Mouse (Mus musculus) hindbrain, embryonic 14.5 days (tissue): ENCODE data around the gene Dyrk3. TPM values are rescaled to one million over a fixed set of nuclear protein-coding genes. Genes with fewer than 3 reads are reported as not detected.
A peak's percentile ranks its signal among the peaks of the same experiment; 100 is the strongest.
"Not testable (repeated sequence)": the region's sequence is repeated elsewhere in the genome, so short reads cannot be mapped to it uniquely, and the experiment has no call there.

Experiments used
- ATAC-seq: fragments of 200-750 bp; cut with Nextera tagmentation; 2 replicates; pipeline ENCODE4 v1.8.0; 2017; ENCODE audit warnings: moderate number of reproducible peaks, mild to moderate bottlenecking, moderate TSS enrichment, moderate library complexity; ENCODE audit not compliant: low FRiP score
- DNase-seq: peaks from one replicate; pipeline ENCODE4 v3.0.0-alpha.2; 2015; ENCODE audit warnings: low spot score
- H3K27ac ChIP-seq: fragments of 300-500 bp; sonication (generic); 2 replicates; pipeline ENCODE4 v1.5.1; 2014; ENCODE audit warnings: mild to moderate bottlenecking, moderate library complexity
- H3K27me3 ChIP-seq: fragments of 300-500 bp; sonication (generic); 2 replicates; pipeline ENCODE4 v1.6.1; 2014; ENCODE audit warnings: mild to moderate bottlenecking, low read length, mixed read lengths; ENCODE audit not compliant: control insufficient read depth, insufficient read depth
- H3K36me3 ChIP-seq: fragments of 300-500 bp; sonication (generic); replicated peaks from 2 replicates; pipeline ENCODE4 v1.6.1; 2014; ENCODE audit not compliant: control insufficient read depth, insufficient read depth
- H3K4me1 ChIP-seq: fragments of 300-500 bp; sonication (generic); replicated peaks from 2 replicates; pipeline ENCODE4 v1.6.1; 2014; ENCODE audit warnings: antibody characterized with exemption, low read length, mixed read lengths; ENCODE audit not compliant: control insufficient read depth, insufficient read depth
- H3K4me2 ChIP-seq: fragments of 300-500 bp; sonication (generic); replicated peaks from 2 replicates; pipeline ENCODE4 v1.6.1; 2014; ENCODE audit warnings: mild to moderate bottlenecking, moderate library complexity
- H3K4me3 ChIP-seq: fragments of 300-500 bp; sonication (generic); replicated peaks from 2 replicates; pipeline ENCODE4 v1.5.1; 2014; ENCODE audit warnings: mild to moderate bottlenecking, low read length
- H3K9ac ChIP-seq: fragments of 300-500 bp; sonication (generic); 2 replicates; pipeline ENCODE4 v1.6.1; 2014
- H3K9me3 ChIP-seq: fragments of 300-500 bp; sonication (generic); 2 replicates; pipeline ENCODE4 v1.6.1; 2016; ENCODE audit warnings: low read length; ENCODE audit not compliant: control insufficient read depth
- WGBS: fragments of 180-500 bp; shearing (Covaris S2); extraction: QIAGEN DNeasy Blood & Tissue Kit; methylation state at CpG from one replicate; pipeline ENCODE4 v1.1.7; 2014; 5-methylcytosine and 5-hydroxymethylcytosine counted together
- polyA plus RNA-seq: library from polyadenylated mRNA; unstranded; fragments of >200 nt; fragmentation: Nextera tagmentation; extraction: Ambion mirVana; gene quantifications from 2 replicates; pipeline ENCODE4 v1.2.1, GENCODE M21; 2014

Gene Dyrk3
- polyA plus RNA-seq, 1 experiment from 2014 or later, result 14.8 TPM

DNA sequence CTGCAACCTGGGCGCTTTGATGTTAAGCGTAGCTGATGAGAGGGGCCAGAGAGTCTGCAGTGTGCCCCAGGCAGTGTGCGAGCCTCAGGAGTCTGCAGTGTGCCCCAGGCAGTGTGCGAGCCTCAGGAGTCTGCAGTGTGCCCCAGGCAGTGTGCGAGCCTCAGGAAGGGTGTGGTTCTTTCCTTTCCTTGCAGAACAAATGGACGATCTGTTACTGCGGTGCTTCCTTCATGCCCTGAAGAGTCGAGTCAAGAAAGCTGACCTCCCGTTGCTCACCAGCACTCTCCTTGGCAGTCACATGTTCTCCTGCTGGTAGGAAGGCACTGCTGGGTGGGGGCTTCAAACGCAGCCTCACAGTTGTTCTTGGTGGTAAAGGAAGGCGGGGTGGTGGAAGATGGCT is 23.0 kb upstream of the Dyrk3 start:
- no peak for DNase-seq
- Histone ChIP-seq H3K9ac (no peak overlapping the region), H3K27ac (no peak overlapping the region), H3K9me3 (no peaks in the 10 kb centered on the region), H3K4me2 (no peak overlapping the region), H3K4me3 (no peak overlapping the region), H3K4me1 (no peaks in the 10 kb centered on the region), H3K36me3 (peaks cover 67% of the 10 kb centered on the region), H3K27me3 (no peaks in the 10 kb centered on the region)
- no peak for ATAC-seq
- WGBS, result 89% methylated on average over 11 of the region's 11 CpGs

DNA sequence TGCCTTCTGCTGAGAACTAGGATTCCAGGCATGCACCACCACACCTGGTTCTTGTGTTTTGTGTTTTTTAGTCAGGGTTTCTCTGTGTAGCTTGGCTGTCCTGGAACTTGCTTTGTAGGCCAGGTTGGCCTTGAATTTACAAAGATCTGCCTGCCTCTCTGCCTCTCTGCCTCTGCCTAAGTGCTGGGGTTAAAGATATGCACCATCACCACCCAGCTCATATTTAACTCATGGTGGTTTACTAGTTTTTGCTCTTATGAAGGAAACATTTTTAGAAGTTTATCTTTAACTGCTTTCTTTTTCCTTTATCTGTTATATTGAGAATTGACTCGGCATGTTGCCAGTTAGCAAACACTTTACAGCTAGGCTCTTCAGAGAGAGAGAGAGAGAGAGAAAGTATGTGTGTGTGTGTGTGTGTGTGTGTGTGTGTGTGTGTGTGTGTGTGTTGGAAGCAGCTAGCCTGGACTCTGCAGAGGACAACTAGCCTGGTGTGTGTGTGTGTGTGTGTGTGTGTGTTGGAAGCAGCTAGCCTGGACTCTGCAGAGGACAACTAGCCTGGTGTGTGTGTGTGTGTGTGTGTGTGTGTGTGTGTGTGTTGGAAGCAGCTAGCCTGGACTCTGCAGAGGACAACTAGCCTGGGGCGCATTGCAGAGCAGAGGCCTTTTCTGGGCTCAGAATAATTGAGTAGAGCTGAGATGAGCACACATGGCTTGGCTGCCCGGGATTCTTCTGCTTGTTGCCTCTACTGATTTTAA is 21.6 kb upstream of the Dyrk3 start:
- not testable (repeated sequence) for H3K4me2 ChIP-seq, H3K4me3 ChIP-seq, DNase-seq, H3K27me3 ChIP-seq, H3K9ac ChIP-seq, H3K27ac ChIP-seq, H3K4me1 ChIP-seq, H3K9me3 ChIP-seq, ATAC-seq
- H3K36me3 ChIP-seq, result peaks cover 58% of the 10 kb centered on the region
- 92% methylated on average over 3 of the region's 3 CpGs for WGBS

DNA sequence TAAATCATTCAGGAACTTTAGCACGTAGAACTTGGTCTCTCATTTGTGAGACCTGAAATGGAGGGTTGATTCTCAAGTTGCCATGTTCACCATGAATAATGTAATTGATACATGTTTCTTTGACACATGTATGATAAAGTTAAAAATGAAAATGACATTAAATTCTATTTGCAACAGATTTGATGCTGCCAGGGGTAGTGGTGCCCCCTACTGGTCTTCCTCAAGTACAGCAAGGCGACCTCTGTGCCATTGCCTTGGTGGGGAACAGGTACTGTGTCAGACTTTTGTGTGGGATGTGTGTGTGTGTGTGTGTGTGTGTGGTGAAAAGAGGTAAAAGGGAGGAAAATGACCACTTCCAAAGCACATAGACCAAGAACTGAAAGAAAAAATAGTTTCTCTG is 17.3 kb upstream of the Dyrk3 start:
- H3K4me1 ChIP-seq, result peaks cover 9% of the 10 kb centered on the region
- no peak overlapping the region for H3K9ac ChIP-seq
- ATAC-seq, result no peak
- peaks cover 20% of the 10 kb centered on the region for H3K36me3 ChIP-seq
- no peaks in the 10 kb centered on the region for H3K9me3 ChIP-seq
- no peak overlapping the region for H3K4me3 ChIP-seq
- H3K27ac ChIP-seq, result no peak overlapping the region
- H3K4me2 ChIP-seq, result no peak overlapping the region
- DNase-seq, result peak; percentile 51
- 60% methylated on average over 2 of the region's 2 CpGs for WGBS
- no peaks in the 10 kb centered on the region for H3K27me3 ChIP-seq

DNA sequence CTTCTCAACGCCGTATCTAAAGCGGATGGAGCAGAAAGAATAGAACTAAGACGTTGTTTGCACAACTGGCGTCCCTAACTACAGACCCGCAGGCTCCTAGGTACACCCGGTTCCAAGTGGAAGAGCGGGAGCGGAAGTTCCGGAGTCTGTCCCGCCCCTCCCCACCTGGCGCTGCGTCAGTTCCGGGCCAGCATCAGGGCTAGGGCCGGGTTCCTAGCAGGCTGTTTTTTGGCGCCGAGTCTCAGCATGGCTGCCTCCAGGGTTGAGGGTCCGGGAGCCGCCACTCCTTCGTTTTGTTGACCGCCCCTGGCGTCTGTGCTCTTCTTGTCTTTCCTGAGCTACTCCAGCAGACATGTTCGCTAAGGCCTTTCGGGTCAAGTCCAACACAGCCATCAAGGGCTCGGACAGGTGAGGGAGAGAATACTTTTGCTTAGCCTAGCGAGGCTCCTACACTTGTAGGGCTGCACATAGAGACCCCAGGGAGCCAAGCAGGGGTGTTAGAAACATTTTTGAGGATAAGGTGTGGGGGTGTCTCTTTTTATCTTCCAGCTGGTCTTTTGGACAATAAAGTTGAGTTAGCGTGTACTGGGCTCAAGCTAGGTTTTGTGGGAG is 15.0 kb upstream of the Dyrk3 start, which contains the start of gene Eif2d:
TSS of gene Eif2d (plus strand) at position 164 of the 612 bp plus-strand sequence.
- peak within 1 kb of the TSS; percentile 96 for H3K4me2 ChIP-seq
- no peaks in the 10 kb centered on the region for H3K27me3 ChIP-seq
- H3K36me3 ChIP-seq, result peaks cover 6% of the 10 kb centered on the region
- DNase-seq, result peak; percentile 86
- peak within 1 kb of the TSS; percentile 80 for H3K4me3 ChIP-seq
- peak within 1 kb of the TSS; percentile 81 for H3K9ac ChIP-seq
- peak; percentile 97 for ATAC-seq
- no peaks in the 10 kb centered on the region for H3K9me3 ChIP-seq
- peak within 1 kb of the TSS; percentile 38; the same call in 1 of the 2 replicates for H3K27ac ChIP-seq
- peaks cover 9% of the 10 kb centered on the region for H3K4me1 ChIP-seq
- under 1% methylated on average over 27 of the region's 27 CpGs for WGBS

DNA sequence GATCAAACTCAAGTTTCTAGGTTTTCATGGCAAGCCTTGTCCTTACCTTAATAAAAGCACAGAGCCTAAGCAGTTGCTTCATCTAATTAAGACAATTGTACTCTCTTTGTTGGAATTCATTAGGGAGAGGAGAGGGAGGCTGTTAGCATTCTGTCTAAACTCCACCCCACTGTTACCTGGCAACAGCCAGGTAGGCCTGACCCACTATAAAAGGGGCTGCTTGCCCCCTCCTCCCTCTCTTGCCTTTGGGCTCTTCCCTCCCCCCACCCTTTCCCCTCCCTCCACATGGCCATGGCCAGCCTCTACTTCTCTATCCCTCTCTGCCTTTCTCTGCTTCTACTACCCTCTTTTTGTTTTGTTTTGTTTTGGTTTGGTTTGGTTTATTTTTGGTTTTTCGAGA is 11.4 kb upstream of the Dyrk3 start:
- WGBS, result 88% methylated on average over 1 of the region's 1 CpGs
- no peak for DNase-seq
- no peak overlapping the region for H3K9ac ChIP-seq
- H3K27me3 ChIP-seq, result no peaks in the 10 kb centered on the region
- no peaks in the 10 kb centered on the region for H3K9me3 ChIP-seq
- H3K4me2 ChIP-seq, result no peak overlapping the region
- no peak overlapping the region for H3K27ac ChIP-seq
- no peak overlapping the region for H3K4me3 ChIP-seq
- ATAC-seq, result no peak
- peaks cover 9% of the 10 kb centered on the region for H3K4me1 ChIP-seq
- H3K36me3 ChIP-seq, result no peaks in the 10 kb centered on the region

DNA sequence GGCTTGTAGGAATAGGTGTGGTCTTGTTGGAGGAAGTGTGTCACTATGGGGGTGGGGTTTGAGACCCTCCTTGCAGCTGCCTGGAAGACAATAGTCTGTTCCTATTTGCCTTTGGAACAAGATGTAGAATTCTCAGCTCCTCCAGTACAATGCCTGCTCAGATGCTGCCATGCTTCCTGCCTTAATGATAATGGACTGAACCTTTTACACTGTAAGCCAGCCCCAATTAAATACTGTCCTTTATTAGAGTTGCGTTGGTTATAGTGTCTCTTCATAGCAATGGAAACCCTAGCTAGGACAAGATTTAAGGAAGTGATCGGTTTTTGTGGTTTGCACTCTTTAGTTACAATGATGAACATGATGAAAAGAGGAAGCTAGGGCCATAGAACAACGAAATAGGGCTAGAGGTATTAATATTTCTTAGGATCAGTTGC is 8.1 kb upstream of the Dyrk3 start:
- Histone ChIP-seq H3K4me3 (no peak overlapping the region), H3K9me3 (no peaks in the 10 kb centered on the region), H3K27ac (no peak overlapping the region), H3K27me3 (no peaks in the 10 kb centered on the region), H3K36me3 (no peaks in the 10 kb centered on the region), H3K4me1 (no peaks in the 10 kb centered on the region), H3K4me2 (no peak overlapping the region), H3K9ac (no peak overlapping the region)
- WGBS, result 93% methylated on average over 3 of the region's 3 CpGs
- ATAC-seq (no peak), DNase-seq (no peak)

DNA sequence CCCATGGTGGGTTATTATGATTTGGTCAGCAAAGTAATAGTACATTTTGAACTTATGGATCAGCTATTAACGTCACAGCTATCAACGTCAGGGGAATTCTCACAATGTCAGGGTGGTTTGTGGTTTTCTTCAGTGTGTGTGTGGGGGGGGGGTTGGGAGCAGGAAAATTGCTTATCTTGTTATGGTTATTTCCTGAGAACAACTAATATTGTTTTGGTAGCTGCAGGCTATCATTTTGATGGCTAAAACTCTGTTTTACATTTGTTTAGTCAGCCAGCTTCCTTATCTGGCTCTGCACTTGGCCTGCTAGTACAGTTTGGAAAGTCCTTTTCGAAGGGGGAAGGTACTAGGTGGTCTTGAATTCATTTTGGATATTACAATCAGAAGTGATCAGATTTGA is 7.1 kb upstream of the Dyrk3 start:
- not testable (repeated sequence) for H3K27me3 ChIP-seq, ATAC-seq, H3K36me3 ChIP-seq, DNase-seq, H3K4me3 ChIP-seq, H3K27ac ChIP-seq, H3K9me3 ChIP-seq, H3K9ac ChIP-seq, H3K4me1 ChIP-seq, H3K4me2 ChIP-seq
- WGBS, result 89% methylated on average over 3 of the region's 3 CpGs

DNA sequence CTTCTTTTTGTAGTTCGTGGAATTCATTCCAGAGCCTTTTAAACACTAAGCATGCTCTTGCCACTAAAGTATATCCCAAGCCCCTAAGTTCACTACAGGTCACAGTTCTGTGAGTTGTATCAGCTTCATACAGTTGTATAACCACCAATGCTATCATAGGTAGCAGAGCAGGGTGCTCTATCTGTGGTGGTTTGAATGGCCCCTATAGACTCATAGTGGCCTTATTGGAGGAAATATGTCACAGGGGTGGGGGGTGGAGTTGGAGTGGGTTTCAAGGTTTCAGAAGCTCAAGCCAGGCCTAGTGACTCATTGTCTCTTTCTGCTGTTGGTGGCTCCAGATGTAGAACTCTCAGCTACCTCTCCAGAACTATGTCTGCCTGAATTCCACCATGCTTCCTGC is 4.3 kb upstream of the Dyrk3 start:
- no peaks in the 10 kb centered on the region for H3K27me3 ChIP-seq
- H3K9me3 ChIP-seq, result no peaks in the 10 kb centered on the region
- H3K4me1 ChIP-seq, result peaks cover 8% of the 10 kb centered on the region; the same call in 1 of the 2 replicates
- H3K27ac ChIP-seq, result no peak overlapping the region
- WGBS, result 88% methylated on average over 1 of the region's 1 CpGs
- no peak overlapping the region for H3K4me2 ChIP-seq
- DNase-seq (no peak), ATAC-seq (no peak)
- no peaks in the 10 kb centered on the region for H3K36me3 ChIP-seq
- no peak overlapping the region for H3K4me3 ChIP-seq
- no peak overlapping the region for H3K9ac ChIP-seq

DNA sequence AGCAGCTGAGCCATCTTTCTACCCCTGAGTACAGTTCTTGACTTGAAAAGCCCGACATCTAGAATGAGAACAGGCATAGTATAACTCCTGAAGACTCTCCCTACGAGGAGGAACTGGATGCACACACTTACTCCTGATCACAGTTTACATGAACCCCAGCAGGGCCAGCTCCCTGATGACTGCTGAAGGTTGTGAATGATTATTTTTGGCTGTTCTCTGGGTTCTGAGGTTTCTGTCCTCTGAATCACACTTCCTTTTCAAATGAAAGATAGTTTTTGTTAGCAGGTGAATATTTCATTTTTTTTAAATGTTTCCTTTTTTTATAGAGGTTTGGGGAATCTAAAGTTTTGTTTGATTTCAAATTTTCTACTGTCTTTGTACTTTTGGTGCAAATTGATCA is 3.3 kb upstream of the Dyrk3 start:
- Histone ChIP-seq H3K4me2 (no peak overlapping the region), H3K27ac (no peak overlapping the region), H3K9ac (no peak overlapping the region), H3K27me3 (no peaks in the 10 kb centered on the region), H3K9me3 (no peaks in the 10 kb centered on the region), H3K4me1 (peaks cover 14% of the 10 kb centered on the region), H3K4me3 (no peak overlapping the region), H3K36me3 (no peaks in the 10 kb centered on the region)
- DNase-seq, result no peak
- ATAC-seq, result no peak
- 74% methylated on average over 2 of the region's 2 CpGs for WGBS
